Mouse (Mus musculus): ENCODE measurements around the gene Olfr698.
"Not testable (repeated sequence)": the region's sequence is repeated elsewhere in the genome, so short reads cannot be mapped to it uniquely, and the experiment has no call there.

Olfr698 gene

GRCm38 (mm10) chr7:106755297-106755696 lies at the start of gene Olfr698:
Gene Olfr698 (minus strand): TSS chr7:106755397.
- DNase-seq (ENCODE audit: low spot score): no peak

GRCm38 (mm10) chr7:106793098-106793497 lies 37.9 kb upstream of the Olfr698 start, which contains the start of gene Olfr699:
Gene Olfr699 (minus strand): TSS chr7:106793198.
- DNase-seq (ENCODE audit: low spot score): no peak

- no peak for DNase-seq (ENCODE audit: low spot score)
These were observed 33.1 kb upstream of the Olfr698 start for GRCm38 (mm10) chr7:106788330-106788729.

GRCm38 (mm10) chr7:106761008-106761407 lies 5.8 kb upstream of the Olfr698 start:
- DNase-seq (ENCODE audit: low spot score): not testable (repeated sequence)

- DNase-seq (ENCODE audit: low spot score): no peak
These were observed 3.6 kb upstream of the Olfr698 start for GRCm38 (mm10) chr7:106758800-106759199.

- no peak for DNase-seq (ENCODE audit: low spot score)
These were observed 9.4 kb downstream of the Olfr698 start for GRCm38 (mm10) chr7:106745811-106746210.

- no peak for DNase-seq (ENCODE audit: low spot score)
These were observed 12.9 kb downstream of the Olfr698 start, which contains the start of gene Olfr697 for GRCm38 (mm10) chr7:106742343-106742742. Gene Olfr697 (minus strand): TSS chr7:106742443.

- no peak for DNase-seq (ENCODE audit: low spot score)
These were observed 18.2 kb downstream of the Olfr698 start for GRCm38 (mm10) chr7:106737028-106737427.

GRCm38 (mm10) chr7:106733717-106734116 lies 21.5 kb downstream of the Olfr698 start:
- no peak for DNase-seq (ENCODE audit: low spot score)

GRCm38 (mm10) chr7:106725654-106726053 lies 29.5 kb downstream of the Olfr698 start:
- not testable (repeated sequence) for DNase-seq (ENCODE audit: low spot score)

- DNase-seq (ENCODE audit: low spot score): no peak
These were observed 38.9 kb downstream of the Olfr698 start, which contains the start of gene Olfr695 for GRCm38 (mm10) chr7:106716296-106716695. Gene Olfr695 (minus strand): TSS chr7:106716396.

GRCm38 (mm10) chr7:106711463-106711862 lies 43.7 kb downstream of the Olfr698 start:
- no peak for DNase-seq (ENCODE audit: low spot score)

GRCm38 (mm10) chr7:106707705-106708104 lies 47.5 kb downstream of the Olfr698 start:
- not testable (repeated sequence) for DNase-seq (ENCODE audit: low spot score)

Data from yolk sac, embryonic 10.5 days (tissue).